Mouse (Mus musculus): ENCODE results near the gene Mthfd1l. TPM values are rescaled to one million over a fixed set of nuclear protein-coding genes. Genes with fewer than 3 reads are reported as not detected.
"Not testable (repeated sequence)": the region's sequence is repeated elsewhere in the genome, so short reads cannot be mapped to it uniquely, and the experiment has no call there.

The Mthfd1l gene
- polyA plus RNA-seq, 1 experiment, result 53.6 TPM

GRCm38 (mm10) chr10:4071069-4071844 lies 98.3 kb downstream of the Mthfd1l start:
- Histone ChIP-seq H3K4me1 (ENCODE audit: control insufficient read depth, insufficient read depth, low read length) (no peaks in the 10 kb centered on the region), H3K36me3 (ENCODE audit: control insufficient read depth, insufficient read depth, low read length, poor library complexity, severe bottlenecking) (0 out of 2 replicates have a peak, but pooled peaks cover 2% of the 10 kb centered on the region), H3K27ac (ENCODE audit: insufficient read depth, low read length) (no peak overlapping the region), H3K4me3 (ENCODE audit: low read depth, low read length) (no peak overlapping the region), H3K27me3 (ENCODE audit: control insufficient read depth, insufficient read depth, low read length, poor library complexity, severe bottlenecking) (no peaks in the 10 kb centered on the region), H3K9ac (ENCODE audit: low read depth, poor library complexity, severe bottlenecking) (no peak overlapping the region), H3K9me3 (replicated peaks; ENCODE audit: control insufficient read depth, insufficient read depth, low read length, poor library complexity, severe bottlenecking) (0 out of 2 replicates have a peak, but pooled peaks cover 3% of the 10 kb centered on the region)
- TF ChIP-seq CTCF (IDR thresholded peaks at IDR 0.05; ENCODE audit: low read depth, low read length) (no peak), EP300 (IDR thresholded peaks at IDR 0.05; ENCODE audit: insufficient read depth, low read depth, low read length) (no peak), POLR2A (IDR thresholded peaks at IDR 0.05; ENCODE audit: insufficient read depth, low read length) (no peak)

GRCm38 (mm10) chr10:4071845-4072345 lies 99.0 kb downstream of the Mthfd1l start:
- H3K27me3 ChIP-seq (ENCODE audit: control insufficient read depth, insufficient read depth, low read length, poor library complexity, severe bottlenecking), result no peaks in the 10 kb centered on the region
- H3K4me1 ChIP-seq (ENCODE audit: control insufficient read depth, insufficient read depth, low read length), result no peaks in the 10 kb centered on the region
- TF ChIP-seq CTCF (IDR thresholded peaks at IDR 0.05; ENCODE audit: low read depth, low read length) (no peak), POLR2A (IDR thresholded peaks at IDR 0.05; ENCODE audit: insufficient read depth, low read length) (no peak), EP300 (IDR thresholded peaks at IDR 0.05; ENCODE audit: insufficient read depth, low read depth, low read length) (no peak)
- no peak overlapping the region for H3K27ac ChIP-seq (ENCODE audit: insufficient read depth, low read length)
- H3K9ac ChIP-seq (ENCODE audit: low read depth, poor library complexity, severe bottlenecking), result no peak overlapping the region
- 0 out of 2 replicates have a peak, but pooled peaks cover 2% of the 10 kb centered on the region for H3K36me3 ChIP-seq (ENCODE audit: control insufficient read depth, insufficient read depth, low read length, poor library complexity, severe bottlenecking)
- no peak overlapping the region for H3K4me3 ChIP-seq (ENCODE audit: low read depth, low read length)
- H3K9me3 ChIP-seq (replicated peaks; ENCODE audit: control insufficient read depth, insufficient read depth, low read length, poor library complexity, severe bottlenecking), result 0 out of 2 replicates have a peak, but pooled peaks cover 3% of the 10 kb centered on the region

- H3K4me1 ChIP-seq (ENCODE audit: control insufficient read depth, insufficient read depth, low read length); H3K27me3 ChIP-seq (ENCODE audit: control insufficient read depth, insufficient read depth, low read length, poor library complexity, severe bottlenecking); H3K9ac ChIP-seq (ENCODE audit: low read depth, poor library complexity, severe bottlenecking); H3K27ac ChIP-seq (ENCODE audit: insufficient read depth, low read length); H3K4me3 ChIP-seq (ENCODE audit: low read depth, low read length); H3K9me3 ChIP-seq (replicated peaks; ENCODE audit: control insufficient read depth, insufficient read depth, low read length, poor library complexity, severe bottlenecking); H3K36me3 ChIP-seq (ENCODE audit: control insufficient read depth, insufficient read depth, low read length, poor library complexity, severe bottlenecking): not testable (repeated sequence)
These were observed 99.6 kb downstream of the Mthfd1l start for GRCm38 (mm10) chr10:4072491-4072890.

GRCm38 (mm10) chr10:4078220-4078840 lies 105.4 kb downstream of the Mthfd1l start:
- no peak overlapping the region for H3K4me3 ChIP-seq (ENCODE audit: low read depth, low read length)

GRCm38 (mm10) chr10:4078979-4079630 lies 106.2 kb downstream of the Mthfd1l start:
- no peaks in the 10 kb centered on the region for H3K27me3 ChIP-seq (ENCODE audit: control insufficient read depth, insufficient read depth, low read length, poor library complexity, severe bottlenecking)
- H3K9me3 ChIP-seq (replicated peaks; ENCODE audit: control insufficient read depth, insufficient read depth, low read length, poor library complexity, severe bottlenecking), result no peaks in the 10 kb centered on the region
- no peak overlapping the region for H3K27ac ChIP-seq (ENCODE audit: insufficient read depth, low read length)
- peaks cover 2% of the 10 kb centered on the region for H3K4me1 ChIP-seq (ENCODE audit: control insufficient read depth, insufficient read depth, low read length)
- peaks cover 4% of the 10 kb centered on the region for H3K36me3 ChIP-seq (ENCODE audit: control insufficient read depth, insufficient read depth, low read length, poor library complexity, severe bottlenecking)
- TF ChIP-seq POLR2A (IDR thresholded peaks at IDR 0.05; ENCODE audit: insufficient read depth, low read length) (no peak), CTCF (IDR thresholded peaks at IDR 0.05; ENCODE audit: low read depth, low read length) (no peak), EP300 (IDR thresholded peaks at IDR 0.05; ENCODE audit: insufficient read depth, low read depth, low read length) (no peak)
- H3K9ac ChIP-seq (ENCODE audit: low read depth, poor library complexity, severe bottlenecking), result no peak overlapping the region
- H3K4me3 ChIP-seq (ENCODE audit: low read depth, low read length), result no peak overlapping the region

More at GRCm38 (mm10) chr10:4078220-4078840, 105.4 kb downstream of the Mthfd1l start:
- Histone ChIP-seq H3K27ac (ENCODE audit: insufficient read depth, low read length) (no peak overlapping the region), H3K27me3 (ENCODE audit: control insufficient read depth, insufficient read depth, low read length, poor library complexity, severe bottlenecking) (no peaks in the 10 kb centered on the region), H3K36me3 (ENCODE audit: control insufficient read depth, insufficient read depth, low read length, poor library complexity, severe bottlenecking) (no peaks in the 10 kb centered on the region), H3K9me3 (replicated peaks; ENCODE audit: control insufficient read depth, insufficient read depth, low read length, poor library complexity, severe bottlenecking) (no peaks in the 10 kb centered on the region), H3K4me1 (ENCODE audit: control insufficient read depth, insufficient read depth, low read length) (peaks cover 2% of the 10 kb centered on the region), H3K9ac (ENCODE audit: low read depth, poor library complexity, severe bottlenecking) (no peak overlapping the region)
- TF ChIP-seq POLR2A (IDR thresholded peaks at IDR 0.05; ENCODE audit: insufficient read depth, low read length), result no peak
- TF ChIP-seq CTCF (IDR thresholded peaks at IDR 0.05; ENCODE audit: low read depth, low read length), result no peak
- no peak for TF ChIP-seq EP300 (IDR thresholded peaks at IDR 0.05; ENCODE audit: insufficient read depth, low read depth, low read length)
